Mouse (Mus musculus) bone marrow, adult 2 months (tissue): Measurements from ENCODE around the gene Atp2b2.

Experiments
- CTCF ChIP-seq: fragments of 200-500 bp; IDR thresholded peaks from 2 replicates; pipeline ENCODE4 v1.5.1; 2011; ENCODE audit warnings: low read length, control low read depth; ENCODE audit not compliant: control insufficient read depth, insufficient read depth
- POLR2A ChIP-seq: fragments of 200-500 bp; IDR thresholded peaks from 2 replicates; pipeline ENCODE4 v1.6.1; 2011; ENCODE audit warnings: low read depth, mild to moderate bottlenecking, control low read depth, low read length, borderline replicate concordance; ENCODE audit not compliant: control insufficient read depth

- TF ChIP-seq POLR2A = no peak
- no peak for TF ChIP-seq CTCF
Observed at GRCm38 (mm10) chr6:113749119-113749685, 293.2 kb downstream of the Atp2b2 start.
